ENCODE assay signal across 8 mouse cellular contexts in genomic region chr19:57314346-57315012, GRCm38 (mm10). TPM values are rescaled to one million over a fixed set of nuclear protein-coding genes. Genes with fewer than 3 reads are reported as not detected.
A peak's percentile ranks its signal among the peaks of the same experiment; 100 is the strongest.
DNase-seq lines count a peak whose midpoint lies in the region; ATAC-seq and TF ChIP-seq lines count a peak whose summit lies in the region.

Gene Ablim1 (minus strand): TSS chr19:57314919.

- H3K4me3 ChIP-seq in hindbrain, embryonic 15.5 days: peak within 1 kb of the TSS; percentile 59
- H3K4me3 ChIP-seq in lung, embryonic 16.5 days (ENCODE audit: low read length): peak within 1 kb of the TSS; percentile 65
- peak within 1 kb of the TSS; percentile 62 for H3K4me3 ChIP-seq in olfactory bulb, adult 2 months (ENCODE audit: insufficient read depth, low read depth, low read length)

- peak within 1 kb of the TSS; percentile 75 for H3K9ac ChIP-seq in hindbrain, embryonic 15.5 days
- peak within 1 kb of the TSS; percentile 74 for H3K9ac ChIP-seq in lung, embryonic 16.5 days (ENCODE audit: low read length)

- no peaks in the 10 kb centered on the region for H3K27me3 ChIP-seq in hindbrain, embryonic 15.5 days
- H3K27me3 ChIP-seq in lung, embryonic 16.5 days (ENCODE audit: control insufficient read depth, insufficient read depth, low read depth, low read length): peaks cover 19% of the 10 kb centered on the region

- intact Hi-C loops in gastrocnemius, postnatal 14 days (cut with DNase I; ENCODE audit: low total_unique reads): no loop called here

- H3K36me3 ChIP-seq in hindbrain, embryonic 15.5 days: no peaks in the 10 kb centered on the region
- no peaks in the 10 kb centered on the region for H3K36me3 ChIP-seq in lung, embryonic 16.5 days (ENCODE audit: control insufficient read depth, insufficient read depth, low read length)

- 2% methylated on average over 48 of the region's 52 CpGs for WGBS in hindbrain, embryonic 15.5 days
- under 1% methylated on average over 49 of the region's 52 CpGs for WGBS in lung, embryonic 16.5 days
- WGBS in olfactory bulb, adult 2 months: 2% methylated on average over 52 of the region's 52 CpGs

- no peak for TF ChIP-seq CTCF in olfactory bulb, adult 2 months (IDR thresholded peaks at IDR 0.05; ENCODE audit: insufficient read depth, low read depth, low read length)

- DNase-seq in adrenal gland, adult 18-20 months (ENCODE audit: low spot score in 2 of 2): peak; percentile 55 to 57
- DNase-seq in cerebellum, postnatal 10 days: peak; percentile 80
- DNase-seq in gastrocnemius, postnatal 14 days: peak; percentile 52
- DNase-seq in layer of hippocampus, postnatal 25 days (ENCODE audit: extremely low spot score in 1 of 2, low spot score in 1 of 2): peak; percentile 29 to 46
- DNase-seq in c-Kit-positive CD71-positive TER-119-positive erythroid progenitor cells, embryonic 14.5 days (ENCODE audit: low spot score): no peak

- TF ChIP-seq POLR2A in olfactory bulb, adult 2 months (IDR thresholded peaks at IDR 0.05; ENCODE audit: insufficient read depth, low read depth, low read length): no peak

- H3K4me2 ChIP-seq in hindbrain, embryonic 15.5 days: peak within 1 kb of the TSS; percentile 70
- H3K4me2 ChIP-seq in lung, embryonic 16.5 days (ENCODE audit: low read depth, low read length): peak within 1 kb of the TSS; percentile 85

- peak; percentile 80 for ATAC-seq in hindbrain, embryonic 15.5 days (ENCODE audit: low FRiP score, low read depth)
- peak; percentile 83 for ATAC-seq in lung, embryonic 16.5 days (ENCODE audit: low read depth)

- peaks cover 13% of the 10 kb centered on the region for H3K4me1 ChIP-seq in hindbrain, embryonic 15.5 days (replicated peaks)
- H3K4me1 ChIP-seq in lung, embryonic 16.5 days (replicated peaks; ENCODE audit: control insufficient read depth, insufficient read depth, low read length): peaks cover 8% of the 10 kb centered on the region; the same call in 1 of the 2 replicates
- peaks cover 13% of the 10 kb centered on the region for H3K4me1 ChIP-seq in olfactory bulb, adult 2 months (ENCODE audit: control insufficient read depth, insufficient read depth, low read length)

- H3K9me3 ChIP-seq in hindbrain, embryonic 15.5 days: no peaks in the 10 kb centered on the region
- H3K9me3 ChIP-seq in lung, embryonic 16.5 days (ENCODE audit: control insufficient read depth, low read length): no peaks in the 10 kb centered on the region

- H3K27ac ChIP-seq in hindbrain, embryonic 15.5 days (replicated peaks): peak within 1 kb of the TSS; percentile 88
- H3K27ac ChIP-seq in lung, embryonic 16.5 days (ENCODE audit: low read length): 0 out of 2 replicates have a peak within 1 kb of the TSS, but pooled peaks have one; percentile 20
- peak within 1 kb of the TSS; percentile 59 for H3K27ac ChIP-seq in olfactory bulb, adult 2 months (ENCODE audit: insufficient read depth, low read depth, low read length)

RNA-seq across cellular contexts. Expression of gene Ablim1, which starts in this region (rescaled TPM):
- 10 to 100 TPM; 28.9 to 50.3 TPM for total RNA-seq in adrenal gland, adult 18-20 months (2021)
- total RNA-seq in gastrocnemius, postnatal 14 days (2021): 10 to 100 TPM; 50.6 to 57.8 TPM
- 56.9 and 63.2 TPM in 2 replicates for polyA plus RNA-seq in hindbrain, embryonic 15.5 days (2015; fragmentation: Nextera tagmentation; extraction: Ambion mirVana)
- total RNA-seq in layer of hippocampus, postnatal 25 days (2021): 10 to 100 TPM; 66.9 to 79.0 TPM
- polyA plus RNA-seq in lung, embryonic 16.5 days (2015; fragmentation: Nextera tagmentation; extraction: Ambion mirVana): 53.3 and 54.5 TPM in 2 replicates
- polyA plus RNA-seq in olfactory bulb, adult 2 months (2012; ENCODE audit: insufficient read depth, insufficient read length, low replicate concordance, missing spikeins): 376 and 501 TPM in 2 replicates

Comparison
In these comparisons a context has a peak if more than half of its experiments do, and no peak if none do; other contexts are left out.
1. H3K27ac ChIP-seq: peak in every context shown above with its lines; median percentile 88 in hindbrain, embryonic 15.5 days; 59 in olfactory bulb, adult 2 months; 20 in lung, embryonic 16.5 days.